Mouse (Mus musculus): ENCODE data around the gene Cp.

- TF ChIP-seq CTCF (IDR thresholded peaks at IDR 0.05; ENCODE audit: low read depth, low read length) (no peak), POLR2A (IDR thresholded peaks at IDR 0.05; ENCODE audit: extremely low read depth, insufficient read depth, low read length) (no peak)
These were observed 44.0 kb downstream of the Cp start for GRCm38 (mm10) chr3:20000806-20001205.
